Mouse (Mus musculus): ENCODE results near the gene Adad2. TPM values are rescaled to one million over a fixed set of nuclear protein-coding genes. Genes with fewer than 3 reads are reported as not detected.

Gene Adad2
- polyA plus RNA-seq, 1 experiment from 2014 or later = not detected

DNA sequence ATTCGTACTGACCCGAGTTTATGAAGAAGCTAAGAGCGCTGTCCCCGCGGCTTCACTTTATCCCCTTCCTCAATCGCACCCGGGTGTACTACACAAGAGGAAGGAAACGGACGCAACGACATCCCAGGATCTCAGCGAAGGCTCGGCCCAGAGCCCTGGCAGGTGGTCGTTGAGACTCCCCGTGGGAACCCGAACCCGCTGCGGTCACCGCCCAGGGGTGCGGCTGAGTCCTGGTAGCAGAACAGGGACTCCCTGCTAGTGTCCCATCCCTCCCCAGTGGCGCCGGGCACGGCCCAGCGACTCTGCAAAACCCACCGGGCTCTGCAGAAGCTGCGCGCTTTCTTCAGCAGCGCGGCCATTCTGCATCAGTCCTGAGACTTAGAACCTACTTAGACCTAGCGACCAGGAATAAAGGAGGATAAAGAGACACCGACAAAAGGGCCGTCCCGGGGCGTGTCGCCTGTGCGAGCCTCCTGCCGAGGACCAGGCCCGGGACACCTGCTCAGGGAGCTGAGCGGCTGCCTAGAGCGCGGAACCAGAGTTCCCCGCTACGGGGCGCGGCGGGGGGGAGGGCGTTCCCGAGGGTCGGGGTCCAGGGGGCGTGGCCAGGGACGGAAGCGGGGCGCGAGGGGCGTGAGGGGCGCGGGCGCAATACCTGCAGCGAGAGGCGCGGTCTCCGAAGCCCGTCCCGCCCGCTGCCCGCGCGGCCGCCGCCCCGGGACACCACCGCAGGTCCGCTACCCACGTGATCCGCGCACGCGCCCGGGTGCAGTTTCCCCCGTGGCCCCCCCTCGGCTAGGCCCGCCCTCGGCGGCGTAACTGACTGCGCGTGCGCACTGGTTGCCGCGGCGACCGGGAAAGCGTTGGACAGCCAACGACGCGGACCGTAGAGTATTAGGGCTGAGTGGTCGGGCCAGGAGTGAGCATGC is 37.8 kb upstream of the Adad2 start, which contains the start of the genes Hsdl1 and Dnaaf1:
Hsdl1 (minus strand) TSS at position 747 of the 929 bp plus-strand sequence.
Dnaaf1 (plus strand) TSS at position 799 of the 929 bp plus-strand sequence.
- peak within 1 kb of the TSS; percentile 57 to 75 for H3K4me3 ChIP-seq (ENCODE audit: control insufficient read depth in 1 of 2, insufficient read depth in 1 of 2, low read depth in 1 of 2, low read length in 2 of 2)
- ATAC-seq (ENCODE audit: insufficient number of reproducible peaks, insufficient read depth, low FRiP score, low read depth) = peak; percentile 84

GRCm38 (mm10) chr8:119575366-119575726 is 37.2 kb upstream of the Adad2 start:
- ATAC-seq (ENCODE audit: insufficient number of reproducible peaks, insufficient read depth, low FRiP score, low read depth) = no peak
- Histone ChIP-seq H3K27ac (replicated peaks in 1 of 2; ENCODE audit: control insufficient read depth in 1 of 2, insufficient read depth in 1 of 2, low read depth in 2 of 2, low read length in 2 of 2) (no peak overlapping the region), H3K9ac (ENCODE audit: low read length) (peak overlapping the region; percentile 78), H3K9me3 (ENCODE audit: control insufficient read depth, low read length) (no peaks in the 10 kb centered on the region), H3K4me1 (ENCODE audit: control insufficient read depth in 2 of 2, insufficient read depth in 2 of 2, low read length in 2 of 2) (peaks cover 2 to 8% of the 10 kb centered on the region in 2 experiments), H3K4me3 (ENCODE audit: control insufficient read depth in 1 of 2, insufficient read depth in 1 of 2, low read depth in 1 of 2, low read length in 2 of 2) (peak overlapping the region; percentile 57 to 75), H3K36me3 (ENCODE audit: control insufficient read depth, insufficient read depth, low read length) (no peaks in the 10 kb centered on the region), H3K27me3 (ENCODE audit: control insufficient read depth, insufficient read depth, low read length) (peaks cover 13% of the 10 kb centered on the region), H3K4me2 (ENCODE audit: low read length) (peak overlapping the region; percentile 94)
- WGBS = 3% methylated on average over 16 of the region's 16 CpGs

More for the DNA sequence above, 37.8 kb upstream of the Adad2 start, which contains the start of the genes Hsdl1 and Dnaaf1:
- peak within 1 kb of the TSS; percentile 78 for H3K9ac ChIP-seq (ENCODE audit: low read length)
- under 1% methylated on average over 90 of the region's 97 CpGs for WGBS
- H3K27ac ChIP-seq (replicated peaks in 1 of 2; ENCODE audit: control insufficient read depth in 1 of 2, insufficient read depth in 1 of 2, low read depth in 2 of 2, low read length in 2 of 2) = peak within 1 kb of the TSS in 1 of 2 experiments; percentile 25; a peak in 1 of 4 replicates
- H3K9me3 ChIP-seq (ENCODE audit: control insufficient read depth, low read length) = no peaks in the 10 kb centered on the region
- peaks cover 2 to 3% of the 10 kb centered on the region in 2 experiments; a peak in 3 of 4 replicates for H3K4me1 ChIP-seq (ENCODE audit: control insufficient read depth in 2 of 2, insufficient read depth in 2 of 2, low read length in 2 of 2)
- H3K4me2 ChIP-seq (ENCODE audit: low read length) = peak within 1 kb of the TSS; percentile 94
- peaks cover 13% of the 10 kb centered on the region for H3K27me3 ChIP-seq (ENCODE audit: control insufficient read depth, insufficient read depth, low read length)
- no peaks in the 10 kb centered on the region for H3K36me3 ChIP-seq (ENCODE audit: control insufficient read depth, insufficient read depth, low read length)

DNA sequence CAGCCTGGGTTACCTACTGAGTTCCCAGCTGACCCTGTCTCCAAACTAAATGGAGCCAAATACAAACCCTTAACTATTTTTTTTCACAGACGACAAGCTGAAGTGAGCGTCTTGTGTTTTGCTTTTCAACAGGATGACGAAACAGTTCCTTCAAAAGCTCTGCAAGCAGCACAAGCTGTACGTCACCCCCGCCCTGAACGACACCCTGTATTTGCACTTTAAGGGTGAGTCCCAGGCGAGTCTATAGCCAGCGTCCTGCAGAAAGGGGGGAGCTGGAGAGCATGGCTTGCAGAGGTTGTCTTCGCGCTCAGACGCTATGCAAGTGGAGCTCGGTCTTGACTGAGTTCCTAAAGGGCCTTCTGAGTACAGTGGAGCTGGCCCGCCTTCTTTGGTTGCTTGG is 33.5 kb upstream of the Adad2 start:
- ATAC-seq (ENCODE audit: insufficient number of reproducible peaks, insufficient read depth, low FRiP score, low read depth) = no peak
- peaks cover 8 to 14% of the 10 kb centered on the region in 2 experiments; a peak in 3 of 4 replicates for H3K4me1 ChIP-seq (ENCODE audit: control insufficient read depth in 2 of 2, insufficient read depth in 2 of 2, low read length in 2 of 2)
- H3K36me3 ChIP-seq (ENCODE audit: control insufficient read depth, insufficient read depth, low read length) = no peaks in the 10 kb centered on the region
- H3K4me2 ChIP-seq (ENCODE audit: low read length) = no peak overlapping the region
- WGBS = 56% methylated on average over 13 of the region's 13 CpGs
- H3K27ac ChIP-seq (replicated peaks in 1 of 2; ENCODE audit: control insufficient read depth in 1 of 2, insufficient read depth in 1 of 2, low read depth in 2 of 2, low read length in 2 of 2) = no peak overlapping the region
- no peak overlapping the region for H3K4me3 ChIP-seq (ENCODE audit: control insufficient read depth in 1 of 2, insufficient read depth in 1 of 2, low read depth in 1 of 2, low read length in 2 of 2)
- no peak overlapping the region for H3K9ac ChIP-seq (ENCODE audit: low read length)
- H3K27me3 ChIP-seq (ENCODE audit: control insufficient read depth, insufficient read depth, low read length) = peaks cover 13% of the 10 kb centered on the region
- H3K9me3 ChIP-seq (ENCODE audit: control insufficient read depth, low read length) = no peaks in the 10 kb centered on the region

- no peaks in the 10 kb centered on the region for H3K36me3 ChIP-seq (ENCODE audit: control insufficient read depth, insufficient read depth, low read length)
- H3K4me3 ChIP-seq (ENCODE audit: control insufficient read depth in 1 of 2, insufficient read depth in 1 of 2, low read depth in 1 of 2, low read length in 2 of 2) = no peak overlapping the region
- 0 out of 2 replicates have a peak, but pooled peaks have one; percentile 57 for ATAC-seq (ENCODE audit: insufficient number of reproducible peaks, insufficient read depth, low FRiP score, low read depth)
- 47% methylated on average over 5 of the region's 5 CpGs for WGBS
- no peak overlapping the region for H3K9ac ChIP-seq (ENCODE audit: low read length)
- no peaks in the 10 kb centered on the region for H3K9me3 ChIP-seq (ENCODE audit: control insufficient read depth, low read length)
- H3K27ac ChIP-seq (replicated peaks in 1 of 2; ENCODE audit: control insufficient read depth in 1 of 2, insufficient read depth in 1 of 2, low read depth in 2 of 2, low read length in 2 of 2) = 0 out of 4 replicates have a peak overlapping the region, but pooled peaks of 1 of the 2 experiments have one; percentile 1
- H3K4me2 ChIP-seq (ENCODE audit: low read length) = no peak overlapping the region
- peaks cover 13% of the 10 kb centered on the region for H3K27me3 ChIP-seq (ENCODE audit: control insufficient read depth, insufficient read depth, low read length)
- peaks cover 10 to 14% of the 10 kb centered on the region in 2 experiments; a peak in 3 of 4 replicates for H3K4me1 ChIP-seq (ENCODE audit: control insufficient read depth in 2 of 2, insufficient read depth in 2 of 2, low read length in 2 of 2)
These were observed 31.9 kb upstream of the Adad2 start for GRCm38 (mm10) chr8:119580441-119581161.

DNA sequence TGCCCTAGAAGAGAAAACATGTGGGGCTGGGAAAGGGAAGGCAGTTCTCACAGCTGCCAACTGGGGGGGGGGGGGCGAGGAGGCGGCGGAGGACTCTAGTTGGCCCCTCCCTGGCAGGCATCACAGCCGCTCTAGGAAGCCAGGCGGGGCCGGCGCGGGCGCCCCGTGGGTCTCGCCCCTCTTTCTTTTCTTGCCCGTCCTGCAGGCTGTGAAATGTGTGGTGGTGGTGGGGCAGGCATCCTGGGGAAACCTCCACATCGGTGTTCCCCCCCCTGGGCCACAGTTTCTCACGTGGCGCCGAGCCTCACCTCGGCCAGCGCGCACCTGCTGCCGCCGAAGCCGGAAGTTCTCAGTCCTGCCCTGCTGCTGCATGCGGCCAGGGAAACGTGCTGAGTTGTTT is 26.6 kb upstream of the Adad2 start:
- peak overlapping the region; percentile 70 for H3K4me2 ChIP-seq (ENCODE audit: low read length)
- WGBS = 12% methylated on average over 24 of the region's 24 CpGs
- H3K27ac ChIP-seq (replicated peaks in 1 of 2; ENCODE audit: control insufficient read depth in 1 of 2, insufficient read depth in 1 of 2, low read depth in 2 of 2, low read length in 2 of 2) = no peak overlapping the region
- no peaks in the 10 kb centered on the region for H3K36me3 ChIP-seq (ENCODE audit: control insufficient read depth, insufficient read depth, low read length)
- H3K9me3 ChIP-seq (ENCODE audit: control insufficient read depth, low read length) = no peaks in the 10 kb centered on the region
- H3K9ac ChIP-seq (ENCODE audit: low read length) = peak overlapping the region; percentile 72
- H3K4me1 ChIP-seq (ENCODE audit: control insufficient read depth in 2 of 2, insufficient read depth in 2 of 2, low read length in 2 of 2) = peaks cover 22 to 24% of the 10 kb centered on the region in 2 experiments
- H3K4me3 ChIP-seq (ENCODE audit: control insufficient read depth in 1 of 2, insufficient read depth in 1 of 2, low read depth in 1 of 2, low read length in 2 of 2) = peak overlapping the region; percentile 35 to 46
- no peak for ATAC-seq (ENCODE audit: insufficient number of reproducible peaks, insufficient read depth, low FRiP score, low read depth)
- H3K27me3 ChIP-seq (ENCODE audit: control insufficient read depth, insufficient read depth, low read length) = no peaks in the 10 kb centered on the region

DNA sequence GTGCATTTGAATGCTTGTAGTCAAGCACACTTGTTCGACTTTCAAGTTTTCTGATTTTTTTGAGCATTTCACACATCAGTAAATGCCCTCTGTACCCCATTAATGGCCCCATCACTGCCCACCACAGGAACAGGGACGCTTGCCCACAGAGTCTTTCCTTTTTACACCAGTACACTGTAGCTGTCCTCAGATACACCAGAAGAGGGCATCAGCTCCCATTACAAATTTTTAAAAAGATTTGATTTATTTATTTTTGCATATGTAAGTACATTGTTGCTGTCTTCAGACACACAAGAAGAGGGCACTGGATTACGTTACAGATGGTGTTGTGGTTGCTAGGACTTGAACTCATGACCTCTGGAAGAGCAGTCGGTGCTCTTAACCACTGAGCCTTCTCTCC is 24.2 kb upstream of the Adad2 start:
- Histone ChIP-seq H3K9me3 (ENCODE audit: control insufficient read depth, low read length) (no peaks in the 10 kb centered on the region), H3K27ac (replicated peaks in 1 of 2; ENCODE audit: control insufficient read depth in 1 of 2, insufficient read depth in 1 of 2, low read depth in 2 of 2, low read length in 2 of 2) (peak overlapping the region; percentile 75 to 84), H3K4me1 (ENCODE audit: control insufficient read depth in 2 of 2, insufficient read depth in 2 of 2, low read length in 2 of 2) (peaks cover 18% of the 10 kb centered on the region in 2 experiments), H3K4me2 (ENCODE audit: low read length) (peak overlapping the region; percentile 32), H3K4me3 (ENCODE audit: control insufficient read depth in 1 of 2, insufficient read depth in 1 of 2, low read depth in 1 of 2, low read length in 2 of 2) (no peak overlapping the region), H3K9ac (ENCODE audit: low read length) (no peak overlapping the region), H3K36me3 (ENCODE audit: control insufficient read depth, insufficient read depth, low read length) (no peaks in the 10 kb centered on the region), H3K27me3 (ENCODE audit: control insufficient read depth, insufficient read depth, low read length) (no peaks in the 10 kb centered on the region)
- WGBS = 56% methylated on average over 4 of the region's 4 CpGs
- ATAC-seq (ENCODE audit: insufficient number of reproducible peaks, insufficient read depth, low FRiP score, low read depth) = no peak

- H3K27me3 ChIP-seq (ENCODE audit: control insufficient read depth, insufficient read depth, low read length) = no peaks in the 10 kb centered on the region
- whole genome bisulfite sequencing = 5% methylated on average over 10 of the region's 10 CpGs
- peak overlapping the region; percentile 75 to 84 for H3K27ac ChIP-seq (replicated peaks in 1 of 2; ENCODE audit: control insufficient read depth in 1 of 2, insufficient read depth in 1 of 2, low read depth in 2 of 2, low read length in 2 of 2)
- H3K4me1 ChIP-seq (ENCODE audit: control insufficient read depth in 2 of 2, insufficient read depth in 2 of 2, low read length in 2 of 2) = peaks cover 18% of the 10 kb centered on the region in 2 experiments
- ATAC-seq (ENCODE audit: insufficient number of reproducible peaks, insufficient read depth, low FRiP score, low read depth) = peak; percentile 81
- peak overlapping the region; percentile 32 for H3K4me2 ChIP-seq (ENCODE audit: low read length)
- no peaks in the 10 kb centered on the region for H3K9me3 ChIP-seq (ENCODE audit: control insufficient read depth, low read length)
- H3K4me3 ChIP-seq (ENCODE audit: control insufficient read depth in 1 of 2, insufficient read depth in 1 of 2, low read depth in 1 of 2, low read length in 2 of 2) = no peak overlapping the region
- no peak overlapping the region for H3K9ac ChIP-seq (ENCODE audit: low read length)
- no peaks in the 10 kb centered on the region for H3K36me3 ChIP-seq (ENCODE audit: control insufficient read depth, insufficient read depth, low read length)
These were observed 23.7 kb upstream of the Adad2 start for GRCm38 (mm10) chr8:119588844-119589243.
